Comparison of ENCODE assay signal across 10 mouse cellular contexts in genomic region chr1:192457526-192458206, GRCm38 (mm10).
A peak's percentile ranks its signal among the peaks of the same experiment; 100 is the strongest.
DNase-seq lines count a peak whose midpoint lies in the region; ATAC-seq lines count a peak whose summit lies in the region.
"Had no signal": no experiment of that assay in that cellular context is flagged by ENCODE, and none has a peak within 500 bp of the region (broad histone marks: within the 10 kb centered on the region; RNA-seq: fewer than 3 reads in every experiment).

No protein-coding gene starts in this region.

- no peak overlapping the region for H3K4me3 ChIP-seq in hindbrain, embryonic 10.5 days
- H3K4me3 ChIP-seq in hindbrain, embryonic 12.5 days, result no peak overlapping the region
- no peak overlapping the region for H3K4me3 ChIP-seq in embryonic facial prominence, embryonic 11.5 days (ENCODE audit: low read depth, low read length)
- H3K4me3 ChIP-seq: heart, embryonic 13.5 days; megakaryocyte, embryonic 14.5 days had no signal

- H3K4me1 ChIP-seq in hindbrain, embryonic 10.5 days (replicated peaks), result peaks cover 18% of the 10 kb centered on the region
- H3K4me1 ChIP-seq in hindbrain, embryonic 12.5 days, result no peaks in the 10 kb centered on the region; the same call in 1 of the 2 replicates
- H3K4me1 ChIP-seq in embryonic facial prominence, embryonic 11.5 days (ENCODE audit: control insufficient read depth, insufficient read depth, low read length), result no peaks in the 10 kb centered on the region
- H3K4me1 ChIP-seq: megakaryocyte, embryonic 14.5 days had no signal

- H3K9me3 ChIP-seq in hindbrain, embryonic 10.5 days, result no peaks in the 10 kb centered on the region
- no peaks in the 10 kb centered on the region for H3K9me3 ChIP-seq in hindbrain, embryonic 12.5 days (replicated peaks)
- H3K9me3 ChIP-seq in embryonic facial prominence, embryonic 11.5 days (replicated peaks; ENCODE audit: control insufficient read depth, low read length), result no peaks in the 10 kb centered on the region
- H3K9me3 ChIP-seq: heart, embryonic 13.5 days; megakaryocyte, embryonic 14.5 days had no signal

- no peak overlapping the region for H3K27ac ChIP-seq in hindbrain, embryonic 10.5 days
- H3K27ac ChIP-seq in hindbrain, embryonic 12.5 days, result no peak overlapping the region
- no peak overlapping the region for H3K27ac ChIP-seq in embryonic facial prominence, embryonic 11.5 days (replicated peaks; ENCODE audit: low read depth, low read length)
- H3K27ac ChIP-seq: heart, embryonic 13.5 days had no signal

- H3K27me3 ChIP-seq in hindbrain, embryonic 10.5 days (ENCODE audit: insufficient read depth, poor library complexity, severe bottlenecking), result no peaks in the 10 kb centered on the region
- no peaks in the 10 kb centered on the region for H3K27me3 ChIP-seq in hindbrain, embryonic 12.5 days
- no peaks in the 10 kb centered on the region for H3K27me3 ChIP-seq in embryonic facial prominence, embryonic 11.5 days (ENCODE audit: control insufficient read depth, insufficient read depth, low read length)
- H3K27me3 ChIP-seq: heart, embryonic 13.5 days; megakaryocyte, embryonic 14.5 days had no signal

- DNase-seq in hindbrain, embryonic 10.5 days (ENCODE audit: low spot score), result peak; percentile 64
- DNase-seq in urinary bladder, postnatal 14 days (ENCODE audit: low spot score), result peak; percentile 46
- DNase-seq in urinary bladder, postnatal 36 days (ENCODE audit: low spot score in 2 of 2), result no peak
- peak; percentile 85 for DNase-seq in embryonic facial prominence, embryonic 11.5 days (ENCODE audit: low spot score)
- peak; percentile 26 for DNase-seq in ovary, adult 18-20 months (ENCODE audit: low spot score)
- no peak for DNase-seq in left cerebral cortex, adult 11 months (ENCODE audit: low spot score)
- DNase-seq in thymus, postnatal 0 days (ENCODE audit: low spot score), result no peak

- H3K4me2 ChIP-seq in hindbrain, embryonic 12.5 days (replicated peaks), result no peak overlapping the region
- no peak overlapping the region for H3K4me2 ChIP-seq in embryonic facial prominence, embryonic 11.5 days (ENCODE audit: low read depth, low read length)
- H3K4me2 ChIP-seq: heart, embryonic 13.5 days had no signal

- H3K9ac ChIP-seq in hindbrain, embryonic 12.5 days, result no peak overlapping the region
- no peak overlapping the region for H3K9ac ChIP-seq in embryonic facial prominence, embryonic 11.5 days (replicated peaks; ENCODE audit: low read length)
- H3K9ac ChIP-seq: heart, embryonic 13.5 days had no signal

- ATAC-seq in hindbrain, embryonic 12.5 days (ENCODE audit: low FRiP score), result no peak
- ATAC-seq in embryonic facial prominence, embryonic 11.5 days (replicated peaks; ENCODE audit: insufficient number of reproducible peaks, low FRiP score, low TSS enrichment, low read depth), result no peak

- WGBS in hindbrain, embryonic 10.5 days, result 81% methylated on average over 6 of the region's 6 CpGs
- 79% methylated on average over 6 of the region's 6 CpGs for WGBS in hindbrain, embryonic 12.5 days
- 82% methylated on average over 6 of the region's 6 CpGs for WGBS in embryonic facial prominence, embryonic 11.5 days

- no peaks in the 10 kb centered on the region for H3K36me3 ChIP-seq in hindbrain, embryonic 10.5 days
- H3K36me3 ChIP-seq in hindbrain, embryonic 12.5 days, result no peaks in the 10 kb centered on the region
- H3K36me3 ChIP-seq in embryonic facial prominence, embryonic 11.5 days (replicated peaks; ENCODE audit: control insufficient read depth, insufficient read depth, low read depth, low read length), result no peaks in the 10 kb centered on the region
- H3K36me3 ChIP-seq: heart, embryonic 13.5 days had no signal

Comparison
In these comparisons a context has a peak if more than half of its experiments do, and no peak if none do; other contexts are left out.
1. DNase-seq: peak in hindbrain, embryonic 10.5 days (single experiment), urinary bladder, postnatal 14 days (single experiment), embryonic facial prominence, embryonic 11.5 days (single experiment) and ovary, adult 18-20 months (single experiment); none in urinary bladder, postnatal 36 days (0 of 2), left cerebral cortex, adult 11 months (single experiment) and thymus, postnatal 0 days (single experiment).